Mouse (Mus musculus): Measurements from ENCODE around the gene Catsper4. TPM values are rescaled to one million over a fixed set of nuclear protein-coding genes. Genes with fewer than 3 reads are reported as not detected.

The Catsper4 gene
- not detected for polyA plus RNA-seq (2014; fragmentation: Illumina TruSeq; extraction: RNeasy Lipid Tissue Mini Kit (QIAGEN cat#74804); ENCODE audit: low read depth, low replicate concordance)

DNA sequence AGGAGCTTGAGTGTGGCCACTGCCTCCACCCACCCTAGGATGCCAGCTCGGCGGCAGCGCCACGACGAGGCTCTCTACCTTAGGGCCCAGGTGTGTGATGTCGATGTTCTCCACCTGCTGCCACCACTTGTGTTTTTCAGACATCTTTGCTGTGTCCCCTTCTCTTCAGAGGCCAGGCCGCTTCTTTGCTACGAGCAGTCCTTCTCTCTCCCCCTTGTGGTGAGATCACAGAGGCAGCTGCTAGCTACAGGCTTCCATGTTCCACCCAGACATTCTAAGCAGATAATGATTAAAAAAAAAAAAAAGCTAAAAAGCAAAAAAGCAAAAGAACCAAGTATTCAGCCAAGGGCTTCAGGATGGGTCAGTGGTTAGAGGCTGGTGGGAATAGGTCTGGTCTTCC is at the start of gene Catsper4:
Catsper4 (minus strand) TSS at position 190 of the 400 bp plus-strand sequence.

DNA sequence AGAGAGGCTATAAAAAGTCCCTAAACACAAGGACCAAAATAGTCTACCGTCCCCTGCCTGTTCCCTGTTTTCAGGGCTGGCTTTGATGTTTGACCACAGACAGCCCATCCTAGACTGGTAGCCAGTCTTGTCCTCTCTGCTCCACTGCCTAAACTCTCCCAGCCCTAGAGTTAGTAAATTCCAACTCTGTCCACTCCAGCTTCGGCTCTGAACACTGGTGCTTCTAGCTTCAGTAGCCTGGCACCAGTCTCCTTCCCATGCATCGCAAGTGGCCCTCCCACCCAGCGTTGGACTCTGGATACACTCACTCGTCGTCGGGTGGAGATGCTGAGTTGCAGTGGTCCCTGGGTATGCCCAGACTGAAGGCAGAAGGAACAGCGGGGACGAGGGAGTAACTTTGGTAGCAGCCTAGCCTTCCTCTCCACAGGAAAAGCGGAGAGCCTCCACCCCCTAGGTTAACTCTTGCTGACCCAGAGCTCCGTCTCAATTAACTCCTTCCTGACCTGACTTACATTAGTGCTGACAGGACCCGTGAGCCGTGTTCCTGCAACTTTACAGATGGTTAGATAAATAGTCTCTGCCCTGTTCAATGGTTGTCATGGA is 26.6 kb upstream of the Catsper4 start, which contains the start of gene Grrp1:
Grrp1 (minus strand) TSS at position 385 of the 603 bp plus-strand sequence.

DNA sequence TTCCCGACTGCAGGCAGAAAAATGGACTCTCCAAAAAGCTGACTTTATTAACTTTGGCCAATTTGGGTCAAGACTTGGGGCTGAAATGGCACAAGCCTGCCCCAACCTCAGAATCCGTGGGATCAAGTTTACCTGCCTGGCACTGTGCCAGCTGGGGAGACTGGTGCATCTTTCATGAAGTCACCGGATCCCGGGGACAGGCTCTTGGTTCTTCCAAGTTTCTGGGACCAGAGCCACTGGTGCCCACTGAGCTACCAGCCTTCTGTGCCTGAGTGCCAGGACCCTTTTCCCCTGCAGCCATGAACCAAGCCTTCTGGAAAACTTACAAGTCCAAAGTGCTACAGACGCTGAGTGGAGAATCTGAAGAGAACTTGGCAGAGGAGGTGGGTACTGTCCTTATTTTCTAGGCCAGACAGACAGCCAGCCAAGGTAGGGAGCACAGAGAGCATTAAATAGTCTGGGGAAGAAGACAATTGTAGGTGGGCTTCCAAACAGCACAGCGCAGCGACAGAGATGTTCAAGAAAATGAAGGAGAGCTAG is 19.6 kb upstream of the Catsper4 start, which contains the start of gene Gm30191:
Gm30191 (plus strand) TSS at position 217 of the 540 bp plus-strand sequence.

DNA sequence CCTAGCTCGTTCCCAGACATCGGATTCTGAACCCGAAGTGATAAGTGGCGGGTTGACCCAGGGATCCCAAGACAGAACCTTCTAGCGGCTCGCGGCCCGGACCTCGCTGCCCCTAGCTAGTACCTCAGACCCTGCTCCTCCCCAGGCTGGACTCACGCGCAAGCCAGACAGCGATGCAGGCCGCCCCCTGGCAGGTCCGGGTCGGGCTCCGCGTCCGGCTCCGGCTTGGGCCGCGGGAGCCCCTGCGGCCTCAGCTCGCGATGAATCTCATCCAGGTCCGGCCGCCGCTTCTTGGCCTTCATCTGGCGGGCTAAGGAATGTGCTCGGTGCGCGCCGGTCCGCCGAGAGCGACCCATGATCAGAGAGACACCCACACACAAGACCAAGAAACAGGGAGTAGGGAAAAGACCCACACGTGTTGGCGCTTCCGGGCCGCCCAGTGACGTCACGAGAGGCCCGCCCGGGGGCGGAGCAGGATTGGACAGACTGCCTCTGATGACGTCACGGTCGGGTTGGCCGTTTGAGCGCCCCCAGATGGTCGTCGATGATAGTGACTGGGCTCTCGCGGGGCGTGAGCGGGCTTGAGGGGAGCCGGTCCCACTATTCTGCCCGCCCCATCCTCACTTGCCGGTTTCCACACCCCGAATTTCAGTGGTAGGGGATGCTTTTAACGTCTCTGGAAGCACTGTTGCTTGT is 18.1 kb upstream of the Catsper4 start, which contains the start of gene Zfp593:
Zfp593 (minus strand) TSS at position 445 of the 696 bp plus-strand sequence.

DNA sequence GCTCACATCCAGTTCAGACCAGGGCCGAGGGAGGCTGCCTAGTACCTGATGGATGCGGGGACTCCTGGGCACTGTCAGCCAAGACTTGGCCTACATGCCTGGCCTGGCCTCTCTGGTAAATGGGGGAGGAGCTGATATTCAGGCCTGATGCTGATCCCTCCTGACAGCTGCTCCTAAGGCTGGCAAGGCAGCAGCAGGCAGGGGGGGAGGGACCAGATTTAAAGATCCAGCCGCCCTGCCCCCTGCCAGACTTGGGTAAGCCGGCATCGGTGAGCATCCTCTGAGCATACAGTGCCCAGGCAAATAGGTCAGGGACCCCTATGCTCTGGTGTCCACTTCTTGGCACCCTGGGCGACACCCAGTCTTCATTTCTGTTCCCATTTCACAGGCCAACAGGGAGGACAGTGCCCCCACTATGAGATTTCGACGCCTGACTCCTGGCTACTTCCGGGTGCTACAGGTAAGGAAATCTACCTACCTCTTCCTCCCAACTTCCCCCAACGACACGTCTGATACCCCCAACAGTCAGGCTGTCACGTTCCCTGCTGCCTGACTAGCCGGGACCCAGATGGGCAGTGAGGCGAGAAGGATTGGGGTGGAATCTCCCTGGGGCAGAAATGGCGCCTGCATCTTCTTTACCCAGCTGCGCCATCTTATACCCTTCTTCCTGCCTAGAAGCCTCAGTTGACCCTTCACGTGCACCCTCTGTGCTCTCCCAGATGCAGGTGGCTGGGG is 16.5 kb upstream of the Catsper4 start, which contains the start of gene E130218I03Rik:
E130218I03Rik (plus strand) TSS at position 147 of the 735 bp plus-strand sequence.

DNA sequence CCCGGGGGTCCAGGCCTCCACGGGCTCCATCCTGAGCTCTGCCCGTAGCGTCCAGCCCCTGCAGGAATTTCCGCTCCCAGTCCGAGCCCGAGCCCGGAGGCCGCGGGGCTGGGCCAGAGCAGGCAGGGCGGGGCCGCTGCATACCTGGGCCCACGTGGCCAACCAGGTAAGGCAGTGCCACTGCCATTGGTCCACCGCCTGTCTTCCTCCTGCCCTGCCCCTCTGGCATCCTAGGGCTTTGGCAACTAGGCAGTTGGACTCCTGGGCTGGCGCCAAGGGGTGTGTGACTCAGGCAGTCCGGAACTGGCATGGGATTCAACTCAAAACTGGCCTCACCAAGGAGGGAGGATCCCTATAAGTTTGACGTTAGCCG is 11.1 kb upstream of the Catsper4 start, which contains the start of gene Cnksr1:
Cnksr1 (minus strand) TSS at position 121 of the 373 bp plus-strand sequence.

DNA sequence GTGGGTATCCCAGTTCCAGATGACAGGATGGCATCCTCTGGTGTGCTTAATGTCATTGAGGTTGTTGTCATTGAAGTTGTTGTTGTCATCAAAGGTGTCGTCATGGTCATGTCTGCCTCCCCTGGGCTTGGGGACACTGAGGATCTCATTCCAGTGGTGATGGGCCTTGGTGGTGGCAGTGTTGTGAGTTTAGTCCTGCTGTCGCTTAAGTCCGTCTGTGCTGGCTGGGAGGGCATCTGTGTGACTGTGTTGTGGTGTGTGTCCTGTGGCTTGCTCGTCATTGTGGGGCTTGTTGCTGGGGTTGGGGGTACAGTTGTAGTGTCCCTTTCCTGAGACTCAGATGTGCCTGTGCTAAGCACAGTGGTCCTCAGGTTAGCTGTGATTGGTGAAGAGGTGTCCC is 24.3 kb downstream of the Catsper4 start, which contains the start of gene Gm7534:
Gm7534 (minus strand) TSS at position 101 of the 400 bp plus-strand sequence.

Other genes starting within 250 kb of the Catsper4 start
- gene Dhdds, start 226.5 kb downstream of the Catsper4 start, polyA plus RNA-seq (2014; fragmentation: Illumina TruSeq; extraction: RNeasy Lipid Tissue Mini Kit (QIAGEN cat#74804); ENCODE audit: low read depth, low replicate concordance), result 33.4 TPM
- gene Lin28a, start 208.5 kb downstream of the Catsper4 start, polyA plus RNA-seq (2014; fragmentation: Illumina TruSeq; extraction: RNeasy Lipid Tissue Mini Kit (QIAGEN cat#74804); ENCODE audit: low read depth, low replicate concordance), result not detected
- not detected for gene Zfp683, start 173.5 kb downstream of the Catsper4 start, polyA plus RNA-seq (2014; fragmentation: Illumina TruSeq; extraction: RNeasy Lipid Tissue Mini Kit (QIAGEN cat#74804); ENCODE audit: low read depth, low replicate concordance)
- not detected for gene Crybg2, start 166.6 kb downstream of the Catsper4 start, polyA plus RNA-seq (2014; fragmentation: Illumina TruSeq; extraction: RNeasy Lipid Tissue Mini Kit (QIAGEN cat#74804); ENCODE audit: low read depth, low replicate concordance)
- gene Cd52, start 132.3 kb downstream of the Catsper4 start, polyA plus RNA-seq (2014; fragmentation: Illumina TruSeq; extraction: RNeasy Lipid Tissue Mini Kit (QIAGEN cat#74804); ENCODE audit: low read depth, low replicate concordance), result 22.9 TPM
- gene Ubxn11, start 124.8 kb downstream of the Catsper4 start, polyA plus RNA-seq (2014; fragmentation: Illumina TruSeq; extraction: RNeasy Lipid Tissue Mini Kit (QIAGEN cat#74804); ENCODE audit: low read depth, low replicate concordance), result not detected
- 1.6 TPM for gene Sh3bgrl3, start 98.6 kb downstream of the Catsper4 start, polyA plus RNA-seq (2014; fragmentation: Illumina TruSeq; extraction: RNeasy Lipid Tissue Mini Kit (QIAGEN cat#74804); ENCODE audit: low read depth, low replicate concordance)
- gene Cep85, start 40.3 kb downstream of the Catsper4 start, polyA plus RNA-seq (2014; fragmentation: Illumina TruSeq; extraction: RNeasy Lipid Tissue Mini Kit (QIAGEN cat#74804); ENCODE audit: low read depth, low replicate concordance), result 7.9 TPM
- not detected for gene Gm7534, start 24.4 kb downstream of the Catsper4 start, polyA plus RNA-seq (2014; fragmentation: Illumina TruSeq; extraction: RNeasy Lipid Tissue Mini Kit (QIAGEN cat#74804); ENCODE audit: low read depth, low replicate concordance)
- not detected for gene Cnksr1, start 11.0 kb upstream of the Catsper4 start, polyA plus RNA-seq (2014; fragmentation: Illumina TruSeq; extraction: RNeasy Lipid Tissue Mini Kit (QIAGEN cat#74804); ENCODE audit: low read depth, low replicate concordance)
- gene E130218I03Rik, start 16.3 kb upstream of the Catsper4 start, polyA plus RNA-seq (2014; fragmentation: Illumina TruSeq; extraction: RNeasy Lipid Tissue Mini Kit (QIAGEN cat#74804); ENCODE audit: low read depth, low replicate concordance), result not detected
- gene Zfp593, start 18.2 kb upstream of the Catsper4 start, polyA plus RNA-seq (2014; fragmentation: Illumina TruSeq; extraction: RNeasy Lipid Tissue Mini Kit (QIAGEN cat#74804); ENCODE audit: low read depth, low replicate concordance), result 0.70 TPM
- gene Gm30191, start 19.6 kb upstream of the Catsper4 start, polyA plus RNA-seq (2014; fragmentation: Illumina TruSeq; extraction: RNeasy Lipid Tissue Mini Kit (QIAGEN cat#74804); ENCODE audit: low read depth, low replicate concordance), result not detected
- not detected for gene Grrp1, start 26.7 kb upstream of the Catsper4 start, polyA plus RNA-seq (2014; fragmentation: Illumina TruSeq; extraction: RNeasy Lipid Tissue Mini Kit (QIAGEN cat#74804); ENCODE audit: low read depth, low replicate concordance)
- 23.7 TPM for gene Pdik1l, start 60.5 kb upstream of the Catsper4 start, polyA plus RNA-seq (2014; fragmentation: Illumina TruSeq; extraction: RNeasy Lipid Tissue Mini Kit (QIAGEN cat#74804); ENCODE audit: low read depth, low replicate concordance)
- not detected for gene Trim63, start 87.7 kb upstream of the Catsper4 start, polyA plus RNA-seq (2014; fragmentation: Illumina TruSeq; extraction: RNeasy Lipid Tissue Mini Kit (QIAGEN cat#74804); ENCODE audit: low read depth, low replicate concordance)
- gene Slc30a2, start 115.8 kb upstream of the Catsper4 start, polyA plus RNA-seq (2014; fragmentation: Illumina TruSeq; extraction: RNeasy Lipid Tissue Mini Kit (QIAGEN cat#74804); ENCODE audit: low read depth, low replicate concordance), result 20.3 TPM
- gene Extl1, start 156.5 kb upstream of the Catsper4 start, polyA plus RNA-seq (2014; fragmentation: Illumina TruSeq; extraction: RNeasy Lipid Tissue Mini Kit (QIAGEN cat#74804); ENCODE audit: low read depth, low replicate concordance), result 0.41 TPM
- gene Pafah2, start 168.9 kb upstream of the Catsper4 start, polyA plus RNA-seq (2014; fragmentation: Illumina TruSeq; extraction: RNeasy Lipid Tissue Mini Kit (QIAGEN cat#74804); ENCODE audit: low read depth, low replicate concordance), result 6.1 TPM
- gene Stmn1, start 240.9 kb upstream of the Catsper4 start, polyA plus RNA-seq (2014; fragmentation: Illumina TruSeq; extraction: RNeasy Lipid Tissue Mini Kit (QIAGEN cat#74804); ENCODE audit: low read depth, low replicate concordance), result 34.7 TPM